Mouse (Mus musculus) fat pad, adult 2 months (tissue): Measurements from ENCODE around the gene Brd2.

Experiments used
- DNase-seq: peaks from one replicate; pipeline ENCODE4 v3.0.0-alpha.2; 2011; ENCODE audit warnings: low read depth, low spot score; ENCODE audit errors: extremely low read depth

Gene Brd2

DNA sequence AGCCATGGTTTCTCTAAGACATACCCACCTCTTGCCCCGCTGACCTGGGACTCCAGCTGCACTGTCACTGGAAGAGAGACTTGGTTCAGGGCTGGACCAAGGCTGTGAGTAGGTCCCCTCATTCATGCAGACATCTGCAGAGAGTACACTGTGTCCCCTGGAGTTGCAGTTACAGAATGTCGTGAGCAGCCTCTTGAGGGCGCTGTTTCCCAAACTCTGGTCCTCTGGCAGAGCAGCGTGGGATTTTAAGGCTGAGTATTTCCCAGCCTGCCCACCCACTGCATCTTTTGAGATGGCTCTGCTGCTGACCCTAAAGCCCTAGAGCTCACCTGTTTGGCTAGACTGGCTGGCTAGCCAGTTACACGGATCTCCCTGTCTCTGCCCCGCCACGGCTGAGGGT is 31.5 kb downstream of the Brd2 start:
- DNase-seq, result no peak

DNA sequence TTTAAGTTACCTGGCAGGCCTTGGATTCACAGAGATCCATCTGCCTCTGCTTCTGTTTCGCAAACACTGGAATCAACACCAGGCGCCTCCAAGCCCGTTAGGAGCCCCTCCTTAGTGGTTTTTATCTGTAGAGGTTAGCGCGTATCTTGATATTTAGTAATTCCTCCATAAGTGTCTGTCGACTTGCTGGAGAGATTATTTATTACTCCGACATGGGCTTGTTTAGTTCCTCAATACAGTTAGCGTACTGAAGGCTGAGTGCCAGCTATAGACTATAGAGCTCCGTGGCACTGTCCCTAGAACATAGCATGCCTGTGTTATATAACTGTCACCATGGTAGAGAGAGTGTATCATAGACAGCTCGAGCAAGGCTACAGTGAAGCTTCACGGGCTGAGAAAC is 34.3 kb downstream of the Brd2 start:
- no peak for DNase-seq

DNA sequence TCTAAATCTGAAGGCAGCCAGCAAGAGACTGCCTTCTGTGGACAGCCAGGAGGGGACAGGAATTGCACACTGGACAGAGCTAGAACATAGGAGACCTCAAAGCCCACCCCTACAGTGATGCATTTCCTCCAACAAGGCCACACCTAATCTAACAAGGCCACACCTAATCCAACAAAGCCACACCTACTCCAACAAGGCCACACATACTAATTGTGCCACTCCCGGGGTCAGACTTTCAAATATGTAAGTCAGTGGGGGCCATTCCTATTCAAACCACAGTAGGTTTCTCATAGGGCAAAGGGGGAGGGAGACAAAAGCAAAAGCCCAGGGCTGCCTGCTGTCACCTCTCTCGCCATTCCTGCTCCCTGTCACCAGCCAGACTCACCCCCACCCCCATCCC is 35.0 kb downstream of the Brd2 start:
- no peak for DNase-seq

DNA sequence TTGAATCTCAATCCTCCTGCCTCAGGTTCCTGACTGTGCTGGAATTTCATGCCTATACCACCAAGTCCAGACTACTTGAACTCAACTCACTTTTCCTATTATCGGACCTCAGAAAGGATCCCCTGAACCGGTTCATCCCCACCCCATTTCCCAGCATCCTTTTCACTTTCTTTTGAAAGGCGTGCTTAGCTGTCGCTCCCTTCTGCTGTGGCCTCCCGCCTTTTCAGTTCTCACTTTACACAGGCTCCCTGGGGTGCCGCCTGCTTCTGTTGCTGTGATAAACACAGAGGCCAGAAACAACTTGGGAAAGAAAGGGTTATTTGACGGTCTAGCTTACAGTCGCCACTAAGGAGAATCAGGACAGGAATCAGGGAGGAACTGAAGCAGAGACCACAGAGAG is 39.3 kb downstream of the Brd2 start:
- no peak for DNase-seq

DNA sequence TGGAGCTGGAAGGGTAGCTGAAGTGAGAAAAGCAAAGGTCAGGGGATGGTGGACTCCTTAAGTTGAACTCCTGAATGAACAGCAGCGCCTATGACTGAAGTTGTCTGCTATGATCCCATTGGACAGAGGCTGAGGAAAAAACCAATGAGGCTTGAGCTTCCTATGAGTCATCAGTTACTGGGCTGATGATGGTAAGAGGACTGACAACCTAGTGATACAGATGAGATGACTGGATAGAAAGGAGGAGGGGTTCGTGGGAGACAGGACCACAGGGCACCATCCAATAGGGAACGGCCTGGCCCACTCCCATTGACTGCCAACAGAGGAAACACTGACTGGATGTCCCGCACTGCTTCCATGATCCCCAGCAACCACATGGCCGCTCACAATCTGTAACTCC is 42.8 kb downstream of the Brd2 start:
- no peak for DNase-seq

DNA sequence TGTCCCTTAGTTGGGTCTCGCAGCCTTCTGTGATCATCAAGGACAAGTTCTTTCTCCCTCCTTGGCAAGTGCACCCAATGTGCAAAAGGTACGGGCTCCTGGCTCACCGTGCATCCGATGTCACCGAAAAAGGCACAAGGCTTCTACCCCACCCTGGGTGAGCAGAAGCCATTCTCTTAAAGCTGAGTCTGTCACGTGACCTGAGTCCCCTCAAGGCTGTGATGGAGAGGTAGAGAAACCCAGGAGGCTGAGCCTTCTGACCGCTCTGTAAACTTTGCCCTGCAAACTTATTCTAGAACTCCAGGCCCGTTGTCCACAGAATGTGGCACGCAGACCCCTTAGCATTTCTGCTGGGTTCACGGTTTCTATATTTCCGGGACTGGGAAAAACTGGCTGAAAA is 43.4 kb downstream of the Brd2 start:
- DNase-seq, result no peak

DNA sequence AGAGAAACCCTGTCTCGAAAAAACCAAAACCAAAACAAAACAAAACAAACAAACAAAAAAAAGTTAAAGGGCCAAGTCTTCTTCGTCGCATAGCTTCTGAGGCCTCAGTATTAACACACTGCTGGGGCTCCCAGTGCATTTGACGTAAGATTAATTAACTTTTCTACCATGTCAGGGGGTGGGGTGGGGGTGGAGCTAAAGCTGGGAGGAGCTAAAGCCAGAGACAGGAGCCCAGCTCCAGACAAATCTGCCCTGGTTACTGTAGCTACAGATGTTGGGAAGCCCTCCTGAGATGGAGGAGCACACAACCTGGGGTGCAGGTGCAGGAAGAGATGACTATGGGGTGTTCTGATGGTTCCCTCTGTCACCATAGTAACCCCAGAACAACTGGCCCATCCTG is 44.3 kb downstream of the Brd2 start:
- DNase-seq, result no peak

DNA sequence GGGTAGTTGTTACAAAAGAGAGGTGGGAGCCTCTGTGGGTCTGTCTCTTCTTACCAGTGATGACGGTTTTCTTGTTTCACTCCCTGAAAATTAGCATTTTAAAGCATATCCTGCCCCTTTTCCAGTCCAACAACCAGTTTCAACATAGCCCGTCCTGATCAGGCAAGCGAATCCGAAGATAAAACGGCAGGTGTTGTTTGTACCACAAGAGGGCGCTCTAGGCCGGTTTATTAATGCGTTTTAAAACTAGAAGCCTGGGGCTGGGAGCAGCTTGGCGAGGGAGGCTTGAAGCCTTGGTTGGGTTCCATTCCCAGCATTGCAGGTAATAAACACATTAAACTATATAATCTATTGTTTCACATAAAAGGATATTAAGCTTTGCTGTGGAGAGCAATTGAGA is 44.9 kb downstream of the Brd2 start:
- DNase-seq, result no peak

DNA sequence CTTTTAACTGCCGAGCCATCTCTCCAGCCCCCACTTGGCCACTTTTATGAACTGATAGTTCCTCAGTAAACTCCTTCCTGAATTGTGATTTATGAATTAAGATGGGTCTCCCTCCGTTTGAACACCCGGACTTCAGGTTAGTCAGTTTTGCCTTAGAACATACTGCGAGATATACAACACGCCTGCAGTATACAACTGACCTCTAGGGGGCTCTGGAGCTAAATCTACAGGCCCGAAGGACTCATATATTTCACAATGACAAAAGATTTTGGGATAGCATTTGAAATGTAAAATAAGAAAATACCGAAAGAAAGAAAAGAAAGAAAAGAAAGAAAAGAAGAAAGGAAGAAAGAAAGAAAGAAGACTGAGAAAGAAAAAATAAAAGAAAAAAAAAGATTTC is 47.2 kb downstream of the Brd2 start:
- no peak for DNase-seq

DNA sequence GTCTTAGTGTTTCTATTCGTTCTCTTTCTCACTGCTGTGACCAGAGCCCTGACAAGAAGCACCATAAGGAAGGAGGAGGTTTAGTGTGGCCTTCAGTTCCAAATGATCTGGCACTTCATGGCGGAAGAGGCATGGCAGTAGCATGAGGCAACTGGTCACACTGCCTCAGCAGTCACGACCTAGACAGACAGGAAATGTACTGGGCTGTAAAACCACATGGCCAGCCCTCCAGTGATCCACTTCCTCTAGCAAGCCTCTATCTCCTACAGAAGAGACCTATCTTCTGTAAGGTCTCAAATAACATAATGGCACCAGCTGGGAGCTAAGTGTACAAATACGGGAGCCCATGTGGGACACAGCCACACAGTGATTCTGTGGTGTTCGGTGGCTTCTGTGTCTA is 50.3 kb downstream of the Brd2 start:
- no peak for DNase-seq

DNA sequence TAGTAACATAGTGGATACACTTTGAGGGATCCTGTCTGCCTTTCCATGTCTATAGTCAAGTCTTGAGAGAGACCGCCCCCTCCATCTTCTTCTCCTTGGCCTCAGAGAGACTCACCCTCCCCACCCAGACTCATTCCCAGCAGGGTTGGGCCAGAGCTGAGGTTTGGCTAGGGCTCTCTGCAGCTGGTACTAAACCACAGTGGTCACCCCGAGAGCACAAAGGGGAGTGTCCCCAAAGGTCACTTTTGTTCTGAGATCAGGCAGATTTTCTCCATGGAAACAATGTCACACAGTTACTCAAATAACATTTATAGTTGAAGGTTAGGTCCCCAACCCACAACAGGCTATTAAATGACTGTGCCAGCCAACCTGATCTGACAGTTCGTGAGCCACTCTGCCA is 53.6 kb downstream of the Brd2 start:
- DNase-seq, result no peak
